Mouse (Mus musculus) heart, adult 2 months (tissue): Measurements from ENCODE around the gene Knl1. TPM values are rescaled to one million over a fixed set of nuclear protein-coding genes. Genes with fewer than 3 reads are reported as not detected.

ENCODE experiments used
- DNase-seq, 2 experiments: peaks; one replicate each; pipeline ENCODE4 v3.0.0; 2021
- H3K27ac ChIP-seq: fragments of 200-600 bp; 2 replicates; pipeline ENCODE4 v1.8.1; 2022
- H3K27me3 ChIP-seq: fragments of 200-500 bp; 2 replicates; pipeline ENCODE4 v1.6.1; 2012; ENCODE audit warnings: mild to moderate bottlenecking, low read length, inconsistent platforms, mixed read lengths; ENCODE audit not compliant: control insufficient read depth, insufficient read depth
- H3K36me3 ChIP-seq: fragments of 200-500 bp; 2 replicates; pipeline ENCODE4 v1.6.1; 2012; ENCODE audit warnings: low read length, inconsistent platforms; ENCODE audit not compliant: control insufficient read depth, insufficient read depth
- H3K4me1 ChIP-seq: fragments of 200-500 bp; 2 replicates; pipeline ENCODE4 v1.6.1; 2011; ENCODE audit warnings: low read length; ENCODE audit not compliant: control insufficient read depth, insufficient read depth
- H3K4me3 ChIP-seq: fragments of 200-600 bp; 2 replicates; pipeline ENCODE4 v1.8.1; 2022
- H3K79me2 ChIP-seq: fragments of 200-500 bp; replicated peaks from 2 replicates; pipeline ENCODE4 v1.6.1; 2012; ENCODE audit warnings: mild to moderate bottlenecking, inconsistent platforms, low read length, moderate library complexity, mixed read lengths; ENCODE audit not compliant: control insufficient read depth, insufficient read depth
- H3K9ac ChIP-seq: fragments of 200-500 bp; 2 replicates; pipeline ENCODE4 v1.6.1; 2012; ENCODE audit warnings: low read depth, mild to moderate bottlenecking, control low read depth, inconsistent platforms, low read length, mixed read lengths
- CTCF ChIP-seq: fragments of 200-600 bp; IDR thresholded peaks from 2 replicates; pipeline ENCODE4 v1.8.1; 2022; ENCODE audit warnings: antibody characterized with exemption, mild to moderate bottlenecking, moderate library complexity
- EP300 ChIP-seq: fragments of 200-500 bp; IDR thresholded peaks from 2 replicates; pipeline ENCODE4 v1.6.1; 2011; ENCODE audit warnings: low read depth, low read length, control low read depth; ENCODE audit not compliant: insufficient read depth
- POLR2A ChIP-seq: fragments of 200-500 bp; IDR thresholded peaks from 2 replicates; pipeline ENCODE4 v1.6.1; 2011; ENCODE audit warnings: mild to moderate bottlenecking, low read depth, low read length, control low read depth; ENCODE audit not compliant: insufficient read depth
- WGBS: fragments of 180-500 bp; shearing (Covaris S2); methylation state at CpG from one replicate; pipeline ENCODE4 v1.1.7; 2018; 5-methylcytosine and 5-hydroxymethylcytosine counted together
- intact Hi-C: fragments of 180-260 bp; cut with DNase I; formaldehyde crosslinking; loops from one replicate; pipeline ENCODE4 v1.15.1; 2025
- long read RNA-seq: library from polyadenylated mRNA; stranded (forward); transcript quantifications from one replicate; pipeline ENCODE4 v2.0.0, GENCODE M21; 2021
- polyA plus RNA-seq: library from polyadenylated mRNA; depleted of rRNA; stranded (reverse); fragments of >200 nt; gene quantifications from 2 replicates; pipeline ENCODE4 v1.2.3, GENCODE M21; 2012; rRNA removed
- total RNA-seq, 2 experiments: library from RNA; stranded (reverse); gene quantifications; 2 replicates each; pipeline ENCODE4 v1.2.3; 2021

Gene Knl1
- total RNA-seq (under 1 TPM; 0.39 to 0.48 TPM), polyA plus RNA-seq (0.02 and 0.06 TPM in 2 replicates)
- long read RNA-seq: 0 reads

DNA sequence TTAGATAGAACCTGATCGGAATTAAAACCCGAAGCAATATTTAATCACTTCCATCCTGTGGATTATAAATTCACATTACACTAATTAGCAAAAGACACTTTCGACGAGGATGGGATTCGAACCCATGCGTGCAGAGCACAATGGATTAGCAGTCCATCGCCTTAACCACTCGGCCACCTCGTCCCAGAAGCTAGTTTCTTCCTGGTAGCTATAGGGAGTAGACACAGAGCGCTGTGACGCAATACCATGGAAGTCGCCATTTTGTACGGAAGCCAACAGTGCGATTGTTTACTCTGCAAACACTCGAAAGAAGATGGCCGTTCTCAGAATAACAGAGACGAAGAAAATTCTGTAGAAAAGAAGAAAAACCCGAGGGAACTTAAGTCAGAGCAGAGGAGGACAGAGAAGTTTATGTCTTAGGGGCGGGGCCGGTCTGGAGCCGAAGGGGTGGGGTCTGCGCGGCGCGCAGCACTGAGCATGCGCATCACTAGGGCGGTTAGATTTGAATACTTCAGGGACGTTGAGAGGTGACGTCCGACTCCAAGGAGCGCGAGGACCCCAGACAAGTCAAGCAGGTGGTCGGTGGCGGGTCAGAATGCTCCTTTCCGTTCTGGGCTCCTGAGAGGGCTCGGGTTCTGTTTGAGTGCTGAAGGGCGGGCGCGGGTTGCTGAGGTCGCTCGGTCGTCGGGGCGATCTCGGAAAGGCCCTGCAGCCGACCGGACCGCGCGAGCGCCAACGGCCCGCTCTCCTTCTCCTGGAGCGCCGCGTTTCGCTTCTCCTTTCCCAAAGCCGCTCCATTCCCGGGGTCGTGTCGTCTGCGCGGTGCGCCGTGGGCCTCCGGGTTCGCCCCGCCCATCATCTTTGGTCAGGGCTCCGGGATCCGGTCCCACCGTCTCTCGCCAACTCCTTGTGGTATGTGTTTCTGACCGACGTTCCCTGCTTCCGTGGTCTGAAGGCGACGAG, at the start of gene Knl1:
Gene Knl1 (plus strand): TSS at position 471 of the 963 bp plus-strand sequence.
- no peaks in the 10 kb centered on the region for H3K36me3 ChIP-seq
- intact Hi-C loops: loop anchor here (1.0 to 5.0 kb wide), 3 partner anchors 14 to 240 kb away; partner anchors contain the start of genes Rad51 and Vps18
- TF ChIP-seq CTCF: peak; percentile 21; the same call in 1 of the 2 replicates
- peak; percentile 98 for TF ChIP-seq EP300
- peak; percentile 75 for TF ChIP-seq POLR2A
- H3K4me3 ChIP-seq: peak within 1 kb of the TSS; percentile 70
- H3K27ac ChIP-seq: peak within 1 kb of the TSS; percentile 92
- H3K4me1 ChIP-seq: no peaks in the 10 kb centered on the region
- DNase-seq: peak; percentile 91 to 94
- peak within 1 kb of the TSS; percentile 57 for H3K9ac ChIP-seq
- under 1% methylated on average over 77 of the region's 77 CpGs for WGBS
- peaks cover 6% of the 10 kb centered on the region for H3K79me2 ChIP-seq
- H3K27me3 ChIP-seq: no peaks in the 10 kb centered on the region

DNA sequence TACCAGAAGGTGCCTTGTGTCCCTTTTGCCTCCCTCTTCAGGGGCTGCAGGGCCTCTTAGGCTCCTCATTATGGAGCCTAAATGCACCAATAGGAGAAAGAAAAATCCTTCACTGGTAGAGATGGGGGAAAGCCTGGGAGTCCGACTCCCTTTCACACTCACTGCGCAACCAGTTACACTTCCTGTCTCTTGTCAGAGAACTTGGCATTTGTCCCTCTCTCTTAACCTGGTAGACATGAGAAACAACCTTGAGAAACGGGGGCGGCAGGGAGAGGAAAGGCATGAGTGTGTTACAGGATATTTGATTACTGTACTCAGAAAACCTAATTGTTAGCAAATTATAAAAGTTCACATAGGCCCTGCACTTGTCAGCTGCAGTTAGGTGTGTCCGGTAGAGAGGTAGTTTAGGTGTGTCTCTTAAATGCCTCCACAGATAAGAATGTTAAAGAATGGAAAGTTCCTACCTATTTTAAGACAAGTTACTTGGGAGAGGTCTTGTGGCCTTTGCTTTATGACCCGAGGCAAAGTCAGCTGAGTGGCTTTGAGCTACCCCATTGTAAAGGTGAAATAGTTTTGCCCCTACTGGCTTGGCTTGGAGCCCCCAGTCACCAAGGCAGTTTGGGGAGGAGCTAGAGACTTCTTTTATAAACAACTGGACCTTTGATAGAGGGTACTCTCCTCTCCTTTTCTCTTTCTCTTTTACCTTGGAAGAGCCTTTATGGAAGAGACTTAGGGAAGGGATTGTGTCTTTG, 48.6 kb upstream of the Knl1 start:
- H3K4me3 ChIP-seq: no peak overlapping the region
- no peak overlapping the region for H3K9ac ChIP-seq
- DNase-seq: no peak
- no peaks in the 10 kb centered on the region for H3K79me2 ChIP-seq
- TF ChIP-seq EP300 (no peak), POLR2A (no peak), CTCF (no peak)
- no peaks in the 10 kb centered on the region for H3K27me3 ChIP-seq
- intact Hi-C loops: no loop called here
- no peaks in the 10 kb centered on the region for H3K36me3 ChIP-seq
- H3K27ac ChIP-seq: no peak overlapping the region
- 46% methylated on average over 6 of the region's 6 CpGs for WGBS
- no peaks in the 10 kb centered on the region for H3K4me1 ChIP-seq

DNA sequence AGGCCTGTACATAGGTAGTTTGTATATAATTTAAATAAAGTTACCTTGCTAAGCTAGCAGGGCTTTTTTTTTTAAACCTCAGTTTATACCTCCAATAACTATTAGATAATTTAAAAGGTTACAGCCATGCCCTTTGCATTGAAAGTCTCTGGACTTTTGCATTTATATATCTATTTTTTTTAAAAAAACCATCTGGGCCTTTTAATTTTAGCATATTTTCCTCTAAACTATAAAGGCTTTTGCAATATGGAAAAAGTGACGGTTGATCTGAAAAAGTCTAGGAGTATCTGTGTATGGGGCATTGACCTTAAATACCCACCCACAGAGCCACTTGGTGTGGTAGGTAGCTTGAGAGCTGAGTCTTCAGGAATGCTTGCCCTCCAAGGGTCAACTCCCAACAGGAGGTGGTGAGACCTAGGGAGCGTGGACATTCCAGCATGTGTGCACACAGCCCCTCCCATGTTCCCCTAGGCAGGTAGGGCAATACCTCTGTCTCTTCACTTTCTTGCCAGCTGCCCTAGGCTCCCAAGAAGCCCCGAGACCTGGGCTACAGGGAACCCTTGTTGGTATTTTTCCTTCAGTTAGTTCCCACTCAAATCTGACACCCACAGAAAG, 47.8 kb upstream of the Knl1 start:
- Histone ChIP-seq H3K27ac (no peak overlapping the region), H3K4me1 (no peaks in the 10 kb centered on the region), H3K36me3 (no peaks in the 10 kb centered on the region), H3K79me2 (no peaks in the 10 kb centered on the region), H3K9ac (no peak overlapping the region), H3K4me3 (no peak overlapping the region), H3K27me3 (no peaks in the 10 kb centered on the region)
- intact Hi-C loops: no loop called here
- TF ChIP-seq EP300 (no peak), CTCF (no peak), POLR2A (no peak)
- DNase-seq: no peak
- 80% methylated on average over 3 of the region's 3 CpGs for WGBS

DNA sequence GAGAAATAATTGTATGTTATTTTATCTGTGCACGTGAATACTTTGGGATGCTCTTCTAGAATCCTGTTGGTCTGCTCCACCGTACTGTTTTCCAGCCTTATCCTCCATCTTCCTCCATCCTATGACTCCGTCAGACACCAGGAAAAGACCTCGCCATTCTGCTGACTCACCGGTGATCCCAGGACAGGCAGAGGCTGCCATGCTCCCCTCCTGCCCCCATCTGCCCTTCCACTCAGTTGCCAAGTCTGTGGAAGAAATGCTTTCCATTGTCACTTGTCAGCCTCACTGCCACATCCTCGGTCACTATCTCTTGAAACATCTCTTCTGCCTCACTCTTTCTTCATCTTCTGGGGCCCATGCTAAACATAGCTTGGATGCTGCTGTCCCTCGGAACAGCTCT, 40.0 kb upstream of the Knl1 start:
- TF ChIP-seq EP300 (no peak), CTCF (no peak), POLR2A (no peak)
- Histone ChIP-seq H3K27ac (no peak overlapping the region), H3K79me2 (no peaks in the 10 kb centered on the region), H3K4me1 (no peaks in the 10 kb centered on the region), H3K36me3 (no peaks in the 10 kb centered on the region), H3K27me3 (no peaks in the 10 kb centered on the region), H3K4me3 (no peak overlapping the region), H3K9ac (no peak overlapping the region)
- whole genome bisulfite sequencing: 61% methylated on average over 7 of the region's 7 CpGs
- intact Hi-C loops: no loop called here
- DNase-seq: no peak

DNA sequence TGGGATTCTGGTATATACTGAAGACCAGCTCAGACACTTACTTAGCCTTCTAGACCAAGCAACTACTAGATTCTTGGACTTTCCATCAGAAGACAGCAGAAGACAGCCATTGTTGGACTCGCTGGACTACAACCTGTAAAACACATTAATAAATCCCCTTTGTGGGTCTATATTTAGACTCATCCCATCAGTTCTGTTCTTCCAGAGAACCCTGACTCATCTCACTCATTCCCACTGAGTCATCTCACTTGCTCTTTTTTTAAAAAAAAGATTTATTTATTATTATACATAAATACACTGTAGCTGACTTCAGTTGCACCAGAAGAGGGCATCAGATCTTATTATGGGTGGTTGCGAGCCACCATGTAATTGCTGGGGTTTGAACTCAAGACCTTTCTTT, 37.5 kb upstream of the Knl1 start:
- intact Hi-C loops: no loop called here
- Histone ChIP-seq H3K27ac (no peak overlapping the region), H3K4me1 (no peaks in the 10 kb centered on the region), H3K36me3 (no peaks in the 10 kb centered on the region), H3K4me3 (no peak overlapping the region), H3K27me3 (no peaks in the 10 kb centered on the region), H3K9ac (no peak overlapping the region), H3K79me2 (no peaks in the 10 kb centered on the region)
- TF ChIP-seq EP300: no peak
- 91% methylated on average over 2 of the region's 2 CpGs for WGBS
- no peak for DNase-seq
